Mouse (Mus musculus): Measurements from ENCODE around the gene Pnpla1.

The Pnpla1 gene

DNA sequence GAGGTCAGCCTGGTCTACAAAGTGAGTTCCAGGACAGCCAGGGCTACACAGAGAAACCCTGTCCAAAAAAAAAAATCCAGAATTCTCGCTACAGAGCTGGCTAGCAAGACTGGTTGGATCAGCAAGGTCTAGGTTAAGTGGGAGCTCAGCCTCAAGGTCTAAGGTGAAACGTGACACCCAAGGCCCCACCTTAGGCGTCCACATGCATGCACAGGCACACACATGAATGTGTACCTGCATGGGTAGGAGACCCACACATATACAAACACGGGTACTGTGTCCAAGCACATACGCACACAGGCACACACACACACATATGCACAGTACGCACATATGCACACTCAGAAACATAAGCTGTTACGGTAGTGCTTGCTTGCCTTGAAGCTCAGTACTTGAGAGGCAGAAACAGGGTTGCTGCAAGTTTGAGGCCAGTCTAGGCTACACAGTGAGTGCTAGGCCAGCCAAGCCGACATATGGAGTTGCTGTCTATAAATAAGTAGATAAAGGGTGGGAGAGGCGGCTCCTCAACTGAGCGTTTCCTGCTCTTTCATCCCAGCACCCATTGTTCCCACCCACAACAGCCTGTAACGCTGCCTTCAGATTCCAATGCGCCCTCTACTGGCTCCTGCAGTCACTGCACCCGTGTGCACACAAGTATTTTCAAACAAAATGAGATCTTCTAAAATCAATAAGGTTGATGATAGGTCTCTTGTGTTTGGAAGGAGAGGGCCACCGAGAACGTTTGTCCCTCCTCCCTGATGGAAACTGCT lies 68.8 kb downstream of the Pnpla1 start:
- DNase-seq = peak; percentile 77

DNA sequence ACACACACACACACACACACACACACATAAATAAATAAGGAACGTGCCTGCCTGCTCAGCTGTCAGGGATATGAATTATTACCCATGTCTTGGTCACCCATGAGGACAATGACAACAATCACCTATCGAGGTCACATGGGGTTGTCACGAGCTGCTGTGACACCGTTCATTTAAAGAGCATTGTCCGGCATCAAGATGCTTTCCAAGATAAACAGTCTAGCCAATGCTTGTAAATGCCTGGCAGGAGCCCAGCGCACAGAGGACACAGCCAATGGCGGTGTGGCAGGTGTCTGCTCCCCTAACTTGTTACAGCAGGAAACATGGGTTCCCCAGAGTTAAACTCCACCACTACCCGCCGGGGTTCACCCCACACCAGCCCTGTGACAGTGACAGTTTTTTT lies 69.8 kb downstream of the Pnpla1 start:
- no peak for DNase-seq

DNA sequence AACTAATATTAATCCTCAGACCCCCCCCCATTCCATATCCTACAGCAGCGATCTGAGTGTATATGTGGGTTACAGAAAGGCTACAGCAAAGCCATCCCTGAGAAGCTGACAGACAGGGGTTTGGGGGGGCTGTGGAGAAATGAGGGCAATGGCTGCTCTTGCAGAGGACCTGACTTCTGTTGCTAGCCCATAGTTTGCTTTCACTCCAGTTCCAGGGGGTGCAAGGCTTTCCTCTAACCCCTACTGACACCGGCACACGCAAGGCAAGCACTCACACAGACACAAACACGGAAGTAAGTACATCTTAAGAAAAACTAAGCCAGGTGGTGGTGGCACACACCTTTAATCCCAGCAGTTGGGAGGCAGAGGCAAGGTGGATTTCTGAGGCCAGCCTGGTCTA lies 71.2 kb downstream of the Pnpla1 start:
- DNase-seq = no peak

DNA sequence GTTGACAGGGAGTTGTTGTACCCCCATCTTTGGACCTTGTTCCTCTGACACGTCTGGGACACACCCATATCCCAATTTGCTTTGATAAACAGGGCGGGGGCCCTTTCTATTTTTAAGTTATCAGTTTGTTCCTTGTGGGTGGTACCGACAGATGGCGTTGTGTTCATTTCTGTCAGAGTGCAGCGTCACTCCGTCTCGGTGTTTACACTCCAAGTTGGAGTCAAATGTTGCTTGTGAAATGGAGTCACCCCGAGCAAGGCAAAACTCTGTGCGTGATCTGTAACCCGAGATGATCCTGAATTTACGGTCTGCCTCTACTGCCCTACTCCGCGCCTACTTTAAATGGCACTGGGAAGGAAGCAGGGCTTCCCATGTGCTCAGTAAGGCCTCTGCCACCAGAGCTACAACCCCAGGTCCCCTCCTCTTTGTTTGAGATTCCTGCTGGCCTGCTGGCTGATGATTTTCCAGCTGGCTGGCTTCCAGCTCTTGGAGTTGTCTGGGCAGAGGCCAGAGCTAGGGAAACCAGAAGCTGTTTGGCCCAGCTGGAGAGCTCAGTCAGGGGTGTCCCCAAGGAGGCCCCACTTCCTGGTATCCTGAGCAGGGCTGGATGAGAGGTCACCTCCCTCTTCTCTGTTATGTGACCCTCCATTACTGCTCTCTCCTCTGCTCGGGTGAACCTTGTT lies 72.3 kb downstream of the Pnpla1 start:
- DNase-seq = peak; percentile 93

DNA sequence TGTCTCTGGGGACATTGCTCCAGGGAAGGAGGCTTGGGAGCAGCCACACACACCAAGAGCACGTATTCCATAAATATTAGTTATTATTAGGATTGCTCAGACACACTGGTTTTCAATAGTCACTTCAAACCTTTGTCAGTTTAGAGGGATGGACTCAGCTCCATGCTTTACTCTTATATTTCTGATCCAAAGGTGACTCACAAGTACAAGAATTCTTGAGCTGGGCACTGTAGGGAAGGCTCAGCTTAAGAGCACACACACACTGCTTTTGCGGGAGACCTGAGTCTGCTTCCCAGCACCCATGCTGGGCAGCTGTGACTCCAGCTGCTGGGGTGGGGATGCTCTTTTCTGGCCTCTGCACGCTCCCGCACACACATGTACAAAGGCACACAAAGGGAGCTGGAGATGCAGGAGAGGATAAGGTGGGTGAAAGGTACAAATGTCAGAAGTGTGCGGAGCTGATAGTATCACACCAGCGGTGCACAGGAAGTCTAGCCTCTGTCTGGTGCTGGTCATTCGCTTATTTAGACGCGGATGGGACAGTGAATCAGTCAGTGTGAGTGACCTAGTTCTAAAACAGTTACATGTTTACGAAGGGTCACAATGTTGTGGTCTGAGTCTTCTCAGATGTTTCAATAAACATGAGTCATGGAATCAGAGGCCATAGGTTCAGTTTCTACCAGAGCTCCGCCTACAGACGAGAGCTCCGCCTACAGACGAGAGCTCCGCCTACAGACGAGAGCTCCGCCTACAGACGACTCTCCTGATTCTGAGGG lies 73.4 kb downstream of the Pnpla1 start:
- DNase-seq = no peak

DNA sequence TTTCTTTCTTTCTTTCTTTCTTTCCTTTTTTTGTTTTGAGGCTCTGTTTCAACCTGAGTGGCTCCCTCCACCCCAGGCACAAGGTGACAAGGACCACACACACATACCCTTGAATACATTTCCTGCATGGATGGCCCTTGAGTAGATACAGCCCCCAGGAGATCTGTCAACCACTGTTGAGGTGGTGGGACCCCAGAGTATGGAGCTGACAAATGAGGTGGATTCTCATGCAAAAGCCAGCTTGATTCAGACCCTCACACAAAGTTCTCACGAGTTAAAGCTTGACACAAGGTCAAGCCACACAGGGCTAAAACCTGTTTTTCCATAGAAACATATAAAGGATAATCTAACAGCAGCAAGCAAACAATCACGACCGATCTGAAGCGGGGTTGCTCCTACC lies 74.1 kb downstream of the Pnpla1 start:
- DNase-seq = no peak

DNA sequence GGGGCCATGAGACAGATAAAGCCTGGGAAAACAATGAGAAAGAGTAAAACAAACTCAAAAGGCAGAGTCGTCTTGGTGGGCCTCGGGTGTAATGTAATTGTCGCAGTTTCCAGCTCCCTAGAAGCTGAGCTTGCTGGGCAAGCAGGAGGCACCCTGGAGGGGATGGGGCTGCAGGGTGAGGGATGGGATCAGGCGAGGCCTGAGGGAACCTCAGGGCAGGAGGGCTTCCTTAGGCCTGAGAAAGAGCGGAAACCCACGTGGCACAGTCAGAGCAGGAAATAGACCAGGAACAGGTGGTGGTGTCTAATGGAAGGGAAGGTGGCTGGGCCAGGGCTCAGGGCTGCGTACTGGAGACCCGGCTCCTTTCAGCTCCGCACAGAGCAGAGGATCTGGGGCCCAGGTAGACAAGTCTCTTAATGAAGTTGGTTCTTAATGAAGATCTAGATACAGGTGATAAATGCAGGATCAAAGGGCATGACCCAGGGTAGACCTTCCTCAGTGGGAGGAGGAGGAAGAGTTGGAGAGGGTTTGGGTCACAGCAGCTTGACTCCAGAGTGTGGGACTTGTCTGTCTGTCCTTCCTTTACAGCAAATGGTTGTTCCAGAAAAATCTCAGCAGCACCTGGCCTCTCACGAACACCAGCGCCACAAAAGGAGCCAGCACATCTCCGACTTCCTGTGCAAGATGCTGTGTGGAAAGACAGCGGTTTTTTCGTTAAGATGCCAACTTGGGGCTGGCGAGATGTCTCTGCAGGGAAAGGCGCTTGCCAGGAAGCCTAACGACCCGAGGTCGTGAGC lies 76.1 kb downstream of the Pnpla1 start:
- no peak for DNase-seq

DNA sequence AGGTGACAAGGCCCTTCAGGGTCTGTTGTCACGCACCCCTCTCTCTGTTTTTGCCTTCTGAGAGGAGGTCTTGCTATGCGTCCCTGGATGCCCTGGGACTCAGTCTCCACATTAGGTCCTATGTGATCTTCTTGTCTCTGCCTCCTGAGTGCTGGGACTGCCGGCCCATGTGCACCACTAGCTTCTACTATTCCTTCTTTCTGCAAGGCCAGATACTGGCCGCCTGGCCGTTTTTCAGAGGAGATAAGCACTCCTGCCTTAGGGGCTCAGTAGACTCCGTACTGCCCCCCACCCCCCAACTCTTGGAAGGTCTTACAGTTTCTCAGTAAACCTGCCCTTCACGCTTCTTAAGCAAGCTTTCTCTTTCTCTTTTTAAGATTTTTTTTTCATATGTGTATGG lies 77.9 kb downstream of the Pnpla1 start:
- DNase-seq = no peak

DNA sequence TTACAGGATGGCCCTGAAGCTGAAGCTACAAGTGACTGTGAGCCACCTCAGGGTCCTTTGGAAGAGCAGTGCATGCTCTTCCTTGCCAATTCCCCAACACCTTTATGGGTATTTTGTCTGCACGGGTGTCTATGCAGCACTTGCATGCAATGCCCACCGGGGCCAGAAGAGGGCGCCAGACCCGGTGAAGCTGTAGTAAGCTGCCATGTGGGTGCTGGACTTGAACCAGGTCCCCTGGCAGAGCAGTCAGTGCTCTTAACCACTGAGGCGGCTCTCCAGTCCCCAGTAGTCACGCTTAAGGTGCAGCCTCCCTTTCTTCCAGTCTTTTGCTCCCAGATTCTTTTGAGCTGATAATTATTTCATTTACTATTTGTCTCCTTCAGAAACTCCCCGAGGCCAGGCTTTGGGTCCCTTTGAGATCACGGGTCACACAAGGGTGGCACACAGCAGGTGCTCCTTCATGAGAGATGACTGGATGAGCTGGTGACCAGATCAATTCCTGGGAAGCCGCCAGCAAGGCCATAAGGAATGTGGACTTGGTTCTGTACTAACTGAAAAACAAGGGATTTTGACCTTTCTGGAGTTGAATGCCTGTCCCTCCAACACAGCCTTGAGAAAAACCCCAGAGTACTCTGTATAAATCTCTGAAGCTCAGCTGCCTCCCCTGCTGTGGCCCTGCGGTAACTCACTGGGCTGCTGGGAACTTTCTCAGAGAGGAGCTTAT lies 78.6 kb downstream of the Pnpla1 start:
- DNase-seq = no peak
